Mouse (Mus musculus) thymus, adult 18-20 months (tissue): ENCODE measurements at regions not wholly inside any gene's neighbourhood (a gene's known extent, or its start where the extent isn't known, plus 50 kb on each side); places are given as distances from the start of the nearest gene placed in this dataset.

Experiments used
- DNase-seq, 2 experiments: peaks; one replicate each; pipeline ENCODE4 v3.0.0; 2022; ENCODE audit warnings: mixed read lengths in 2 of 2

GRCm38 (mm10) chr15:62567431-62567830 is 1277.5 kb downstream of the Gsdmc2 start:
- no peak for DNase-seq

GRCm38 (mm10) chr15:62566106-62566511 is 1278.9 kb downstream of the Gsdmc2 start:
- no peak for DNase-seq

GRCm38 (mm10) chr15:62533233-62533632 is 1311.7 kb downstream of the Gsdmc2 start:
- no peak for DNase-seq

- no peak for DNase-seq
Measured at GRCm38 (mm10) chr15:62528975-62529374, 1316.0 kb downstream of the Gsdmc2 start.

- DNase-seq = no peak
Measured at GRCm38 (mm10) chr15:62524628-62525027, 1320.3 kb downstream of the Gsdmc2 start.

GRCm38 (mm10) chr15:62524135-62524534 is 1320.8 kb downstream of the Gsdmc2 start:
- no peak for DNase-seq

GRCm38 (mm10) chr15:62513462-62513861 is 1331.5 kb downstream of the Gsdmc2 start:
- no peak for DNase-seq

- DNase-seq = no peak
Measured at GRCm38 (mm10) chr15:62511461-62511860, 1333.5 kb downstream of the Gsdmc2 start.

GRCm38 (mm10) chr15:62503866-62504265 is 1341.1 kb downstream of the Gsdmc2 start:
- no peak for DNase-seq

- DNase-seq = no peak
Measured at GRCm38 (mm10) chr15:62500966-62501365, 1344.0 kb downstream of the Gsdmc2 start.

- no peak for DNase-seq
Measured at GRCm38 (mm10) chr15:62500522-62500921, 1344.5 kb downstream of the Gsdmc2 start.

GRCm38 (mm10) chr15:62496193-62496592 is 1348.8 kb downstream of the Gsdmc2 start:
- DNase-seq = no peak

GRCm38 (mm10) chr15:62492350-62492749 is 1352.6 kb downstream of the Gsdmc2 start:
- no peak for DNase-seq

GRCm38 (mm10) chr15:62490548-62490947 is 1354.4 kb downstream of the Gsdmc2 start:
- DNase-seq = no peak

- no peak for DNase-seq
Measured at GRCm38 (mm10) chr15:62486540-62486939, 1358.4 kb downstream of the Gsdmc2 start.

- DNase-seq = no peak
Measured at GRCm38 (mm10) chr15:62484350-62484749, 1360.6 kb downstream of the Gsdmc2 start.

- no peak for DNase-seq
Measured at GRCm38 (mm10) chr15:62483534-62483933, 1361.4 kb downstream of the Gsdmc2 start.

GRCm38 (mm10) chr15:62482357-62482756 is 1362.6 kb downstream of the Gsdmc2 start:
- DNase-seq = no peak

GRCm38 (mm10) chr15:62477779-62478178 is 1367.2 kb downstream of the Gsdmc2 start:
- DNase-seq = no peak

GRCm38 (mm10) chr15:62476452-62476851 is 1368.5 kb downstream of the Gsdmc2 start:
- DNase-seq = no peak

GRCm38 (mm10) chr15:62470683-62471331 is 1374.2 kb downstream of the Gsdmc2 start:
- DNase-seq = no peak

- no peak for DNase-seq
Measured at GRCm38 (mm10) chr15:62468076-62468475, 1376.9 kb downstream of the Gsdmc2 start.

GRCm38 (mm10) chr15:62466856-62467255 is 1378.1 kb downstream of the Gsdmc2 start:
- DNase-seq = no peak

GRCm38 (mm10) chr15:62465026-62465839 is 1379.7 kb downstream of the Gsdmc2 start:
- no peak for DNase-seq
